Mouse (Mus musculus) hematopoietic stem cell, adult 5-6 weeks (primary cell): ENCODE measurements around the gene E030025P04Rik. TPM values are rescaled to one million over a fixed set of nuclear protein-coding genes. Genes with fewer than 3 reads are reported as not detected.

Experiments used
- ATAC-seq, 2 experiments: fragments of 125-278 bp in 1 of 2; replicated peaks in 1 of 2; 2 replicates each; pipeline ENCODE4 v1.8.0; 2016 to 2017; ENCODE audit warnings: inconsistent platforms in 2 of 2, mild to moderate bottlenecking in 2 of 2, moderate number of reproducible peaks in 2 of 2, low read depth in 1 of 2, moderate TSS enrichment in 1 of 2; ENCODE audit not compliant: low FRiP score in 2 of 2, poor library complexity in 2 of 2, severe bottlenecking in 2 of 2, insufficient read depth in 1 of 2, low TSS enrichment in 1 of 2
- total RNA-seq: library from RNA; stranded (forward); fragments of 172-1452, 232-1000 nt; gene quantifications from 2 replicates; pipeline ENCODE4 v1.2.3, GENCODE M21; 2017

E030025P04Rik gene
- not detected in 2 replicates for total RNA-seq

DNA sequence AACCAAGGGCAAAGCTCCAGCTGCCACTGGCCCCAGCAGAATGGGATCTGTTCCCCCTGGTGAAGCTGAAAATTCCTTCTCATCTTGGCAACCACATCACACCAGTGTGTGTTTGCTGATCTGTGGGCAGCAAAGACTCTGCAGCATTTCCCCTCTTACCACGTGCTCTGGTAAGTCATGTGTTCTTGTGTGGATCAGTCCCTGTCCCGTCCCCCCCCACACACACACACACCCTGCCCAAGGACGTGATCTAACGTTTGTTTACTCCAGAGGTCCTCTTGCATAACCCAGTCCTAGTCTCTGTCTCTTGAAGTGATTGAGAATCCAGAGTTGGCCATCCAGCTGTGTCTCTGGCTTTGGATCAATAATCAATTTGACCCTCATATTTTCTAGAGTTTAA is at the start of gene E030025P04Rik:
Gene E030025P04Rik, minus strand, starts transcription at position 134 of the 400 bp plus-strand sequence.
- no peak for ATAC-seq

DNA sequence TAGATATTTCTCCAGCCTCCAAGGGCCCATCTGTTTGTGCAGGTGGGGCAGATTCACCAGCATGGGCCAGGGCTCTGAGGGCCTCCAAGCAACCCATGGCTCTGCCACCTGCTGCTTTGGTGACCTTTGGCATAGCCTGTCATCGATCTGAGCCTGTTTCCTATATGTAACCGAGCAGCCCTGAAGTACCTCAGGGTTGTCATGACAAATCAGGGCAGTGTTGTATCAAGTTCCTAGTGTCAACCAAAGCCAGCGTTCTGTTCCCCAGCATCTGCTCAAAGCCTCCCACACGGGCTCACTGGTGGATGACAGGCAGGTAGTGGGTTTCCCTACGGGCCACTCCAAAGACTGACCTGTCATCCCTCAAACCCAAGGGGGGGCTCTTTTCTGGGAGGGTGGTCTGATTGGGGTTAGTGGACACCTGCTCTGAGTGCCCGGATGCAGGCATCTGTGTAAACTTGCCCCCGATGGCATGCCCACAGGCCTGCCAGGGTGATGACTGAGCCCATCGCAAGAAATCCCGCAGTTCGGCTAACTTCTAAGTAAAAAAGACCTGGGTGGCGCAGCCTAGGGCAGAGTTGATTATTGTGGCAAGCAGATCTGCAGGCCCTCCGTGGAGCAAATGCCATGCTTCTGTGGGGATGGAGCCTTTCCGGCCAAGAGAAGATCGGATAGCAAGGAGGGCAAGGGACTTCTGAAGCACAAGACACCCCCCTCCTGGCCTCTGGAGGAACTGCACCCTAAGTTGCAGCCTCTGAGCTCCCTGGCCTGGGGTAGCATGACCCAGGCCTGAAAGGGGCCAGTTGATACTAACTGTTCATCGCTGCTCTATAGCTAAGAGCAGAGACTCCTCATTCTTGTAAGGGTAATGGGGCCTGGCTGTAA is 48.7 kb upstream of the E030025P04Rik start:
- ATAC-seq, result peak; percentile 71 to 75

DNA sequence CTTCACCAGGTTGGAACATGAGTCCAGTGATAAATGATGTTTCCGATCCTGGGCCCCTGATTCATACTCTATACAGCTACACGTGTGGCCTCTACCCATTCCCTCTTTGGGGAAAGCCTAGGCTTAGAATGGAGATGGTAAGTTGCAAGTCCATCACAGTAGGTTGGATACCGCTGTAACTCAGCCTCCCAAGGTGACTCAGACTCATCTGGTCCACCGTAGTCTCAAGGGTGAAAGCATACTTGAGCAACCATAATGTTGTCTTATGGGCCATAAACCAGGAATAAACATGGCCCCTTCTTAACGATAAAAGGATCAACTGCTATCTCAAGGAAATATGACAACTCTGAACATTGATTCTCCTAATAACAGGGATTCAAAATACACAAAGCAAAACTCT is 44.1 kb upstream of the E030025P04Rik start:
- ATAC-seq, result no peak

DNA sequence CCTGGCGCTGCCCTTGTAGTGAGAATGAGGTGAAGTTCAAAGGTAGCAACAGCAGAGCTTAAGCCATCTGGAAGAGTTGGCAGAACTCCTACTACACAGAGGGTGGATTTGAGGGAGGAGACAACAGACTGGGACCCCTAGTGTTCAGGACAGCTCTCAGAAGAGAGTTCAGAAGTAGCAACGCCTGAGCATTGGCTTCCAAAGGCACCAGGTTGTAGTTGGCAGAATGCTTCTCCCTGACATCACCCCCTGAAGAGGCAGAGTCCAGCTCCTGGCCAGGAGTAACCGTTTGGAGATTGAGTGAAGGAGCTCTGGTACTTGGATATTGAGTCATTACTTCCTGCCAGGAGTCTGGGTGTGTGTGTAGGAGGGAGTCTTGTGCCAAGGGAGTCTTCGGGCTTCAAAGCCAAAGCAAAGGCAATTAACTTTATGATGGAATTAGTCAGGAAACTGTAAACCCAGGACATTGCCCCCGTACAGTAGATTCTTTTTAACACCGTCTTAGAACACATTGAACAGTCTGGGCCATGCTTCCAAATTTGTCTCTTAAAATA is 43.5 kb upstream of the E030025P04Rik start:
- no peak for ATAC-seq

DNA sequence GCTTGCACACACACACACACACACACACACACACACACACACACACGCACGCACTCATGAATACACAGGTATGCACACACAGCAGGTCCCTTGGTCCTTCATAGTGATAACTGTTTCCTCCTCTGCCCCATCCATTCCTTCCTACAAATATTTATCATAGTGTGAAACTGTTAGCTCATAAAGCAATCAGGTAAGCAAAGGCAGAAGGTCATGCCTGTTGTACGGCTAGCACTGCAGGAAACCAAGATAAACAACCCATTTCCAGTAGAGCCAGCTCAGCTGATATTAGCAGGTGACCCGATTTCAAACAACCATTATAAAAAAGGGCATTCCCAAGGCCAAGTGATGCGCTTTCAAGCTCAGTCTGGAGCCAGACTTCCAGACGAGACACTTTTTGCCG is 36.9 kb upstream of the E030025P04Rik start:
- ATAC-seq, result no peak

- ATAC-seq, result no peak
Observed at GRCm38 (mm10) chr11:109180290-109180689, 36.1 kb upstream of the E030025P04Rik start.

GRCm38 (mm10) chr11:109178788-109179518 is 34.8 kb upstream of the E030025P04Rik start:
- peak in 1 of 2 experiments; percentile 42; a peak in 2 of 4 replicates for ATAC-seq

DNA sequence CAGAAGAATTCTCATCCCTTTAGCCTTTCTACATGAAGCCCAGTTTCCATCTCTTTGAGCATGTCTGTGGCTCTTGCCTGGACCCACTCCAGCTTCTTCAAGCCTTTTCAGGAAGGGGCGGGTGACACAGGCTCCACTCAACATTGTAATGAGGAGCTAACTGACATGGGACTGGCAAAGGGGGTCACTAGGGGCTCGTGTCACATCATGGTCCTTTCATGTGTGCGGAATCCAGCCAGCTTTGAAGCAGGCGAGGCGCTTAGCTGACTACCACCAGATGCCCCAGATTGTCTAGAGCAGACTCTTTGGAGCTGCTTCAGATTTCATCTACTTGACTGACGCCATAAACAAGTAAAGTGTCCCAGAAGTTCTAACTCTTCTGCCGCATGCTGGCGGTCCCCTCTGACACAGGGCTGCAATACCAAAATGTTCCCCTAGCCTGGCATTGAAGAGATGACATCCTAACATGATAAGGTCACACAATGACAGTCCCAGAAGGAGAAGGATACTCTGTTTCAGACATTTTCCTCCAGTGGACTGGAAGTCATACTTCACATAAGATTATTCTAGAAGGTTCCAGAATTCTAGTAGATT is 31.3 kb upstream of the E030025P04Rik start:
- ATAC-seq, result no peak

DNA sequence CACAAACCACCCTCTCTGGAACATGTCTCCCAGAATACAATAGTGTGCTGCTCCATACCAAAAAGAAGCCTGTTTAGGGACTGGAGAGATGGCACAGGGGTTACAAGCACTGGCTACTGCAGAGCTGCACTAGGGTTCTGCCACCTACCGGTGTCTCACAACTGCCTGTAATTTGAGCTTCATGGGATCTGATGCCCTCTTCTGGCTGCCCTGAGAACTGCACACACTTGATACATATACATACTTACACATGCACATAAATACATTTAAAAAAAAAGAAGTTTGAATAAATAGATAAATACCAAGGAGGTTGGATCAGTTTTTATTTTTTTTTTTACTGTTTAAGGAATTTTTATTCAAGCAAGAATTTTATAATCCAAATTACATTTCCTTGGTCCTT is 28.1 kb upstream of the E030025P04Rik start:
- no peak for ATAC-seq

GRCm38 (mm10) chr11:109170771-109171170 is 26.6 kb upstream of the E030025P04Rik start:
- ATAC-seq, result no peak

DNA sequence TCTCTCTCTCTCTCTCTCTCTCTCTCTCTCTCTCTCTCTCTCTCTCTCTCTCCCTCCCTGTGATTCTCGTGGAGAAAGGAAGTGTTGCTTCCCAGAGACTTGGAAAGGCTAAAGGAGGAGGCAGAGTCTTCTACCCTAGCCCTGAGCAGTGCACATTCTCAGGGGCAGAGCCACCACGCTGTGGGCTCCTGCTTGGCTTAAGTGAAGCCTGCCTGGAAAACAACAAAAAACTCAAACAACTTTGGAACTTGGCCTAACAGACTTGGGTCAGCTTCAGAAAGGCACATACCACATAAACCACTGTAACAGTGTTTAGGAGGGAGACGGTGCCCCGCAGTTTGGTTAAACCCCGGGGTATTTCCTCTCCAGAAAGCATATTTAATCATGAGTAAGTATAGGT is 13.5 kb upstream of the E030025P04Rik start:
- no peak for ATAC-seq

GRCm38 (mm10) chr11:109144890-109145341 is 747 bp upstream of the E030025P04Rik start:
- no peak for ATAC-seq

- no peak for ATAC-seq
Observed at GRCm38 (mm10) chr11:109126482-109126881, 17.7 kb downstream of the E030025P04Rik start.

GRCm38 (mm10) chr11:109125451-109125850 is 18.7 kb downstream of the E030025P04Rik start:
- ATAC-seq, result no peak

GRCm38 (mm10) chr11:109124284-109124683 is 19.9 kb downstream of the E030025P04Rik start:
- ATAC-seq, result no peak

DNA sequence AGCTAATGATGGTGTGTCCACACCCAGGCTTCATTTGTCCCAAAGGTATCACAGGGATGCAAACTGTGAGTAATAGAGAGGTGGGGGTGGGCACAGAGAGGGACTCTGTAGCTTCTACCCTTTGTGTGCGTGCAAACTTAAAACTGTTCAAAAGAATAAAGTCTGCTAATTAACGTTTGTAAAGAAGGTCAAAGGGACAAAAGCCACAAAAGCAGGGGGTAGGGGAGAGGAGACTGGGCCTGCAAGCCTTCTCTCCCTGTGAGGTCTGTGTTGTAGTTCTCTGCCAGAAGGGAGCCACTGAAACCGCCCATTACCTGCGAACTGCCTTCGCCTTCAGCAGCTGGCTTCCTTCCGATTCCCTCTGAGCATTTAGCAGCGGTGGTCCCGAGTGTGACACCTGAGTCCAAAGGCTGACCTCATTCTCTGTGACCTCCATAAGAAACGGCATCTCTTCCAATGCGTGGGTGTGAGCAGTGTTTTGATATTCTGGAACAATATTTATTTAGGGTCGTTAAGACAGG is 34.3 kb downstream of the E030025P04Rik start:
- ATAC-seq, result no peak

- no peak for ATAC-seq
Observed at GRCm38 (mm10) chr11:109109056-109109455, 35.1 kb downstream of the E030025P04Rik start.
